Mouse (Mus musculus) lung, postnatal 0 days (tissue): ENCODE results near the gene Kcnn1.

ENCODE experiments used
- CTCF ChIP-seq: IDR thresholded peaks from 2 replicates; pipeline ENCODE4 v1.5.1; 2016; ENCODE audit warnings: antibody characterized with exemption, mild to moderate bottlenecking
- EP300 ChIP-seq: IDR thresholded peaks from 2 replicates; pipeline ENCODE4 v1.6.1; 2016; ENCODE audit warnings: antibody characterized with exemption, mild to moderate bottlenecking, control low read depth

DNA sequence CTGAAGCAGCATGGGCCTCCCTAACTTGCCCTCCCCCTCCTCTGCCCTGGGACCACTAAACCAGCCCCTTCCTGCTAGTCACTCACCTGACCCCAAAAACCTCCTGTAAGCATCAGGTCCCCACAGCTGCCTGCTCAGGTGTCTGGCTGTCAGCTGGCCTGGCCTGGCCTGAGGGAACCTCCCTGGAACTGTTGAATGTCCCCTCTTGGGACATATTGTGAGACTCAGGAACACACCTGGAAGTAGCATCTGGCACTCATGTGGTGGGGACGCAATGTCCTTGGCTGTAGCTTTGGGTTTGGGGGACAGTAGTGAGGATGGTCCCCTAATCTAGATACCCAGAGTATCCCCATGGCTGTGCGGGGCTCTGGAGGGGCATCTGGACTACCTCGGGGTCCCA, 29.0 kb downstream of the Kcnn1 start:
- TF ChIP-seq CTCF = no peak
- no peak for TF ChIP-seq EP300
